Mouse (Mus musculus): Measurements from ENCODE around the gene Hoxa10. TPM values are rescaled to one million over a fixed set of nuclear protein-coding genes. Genes with fewer than 3 reads are reported as not detected.

Gene Hoxa10
- polyA plus RNA-seq (2015; fragmentation: Illumina TruSeq; extraction: RNeasy Lipid Tissue Mini Kit (QIAGEN cat#74804); ENCODE audit: low read depth, low replicate concordance), result not detected

DNA sequence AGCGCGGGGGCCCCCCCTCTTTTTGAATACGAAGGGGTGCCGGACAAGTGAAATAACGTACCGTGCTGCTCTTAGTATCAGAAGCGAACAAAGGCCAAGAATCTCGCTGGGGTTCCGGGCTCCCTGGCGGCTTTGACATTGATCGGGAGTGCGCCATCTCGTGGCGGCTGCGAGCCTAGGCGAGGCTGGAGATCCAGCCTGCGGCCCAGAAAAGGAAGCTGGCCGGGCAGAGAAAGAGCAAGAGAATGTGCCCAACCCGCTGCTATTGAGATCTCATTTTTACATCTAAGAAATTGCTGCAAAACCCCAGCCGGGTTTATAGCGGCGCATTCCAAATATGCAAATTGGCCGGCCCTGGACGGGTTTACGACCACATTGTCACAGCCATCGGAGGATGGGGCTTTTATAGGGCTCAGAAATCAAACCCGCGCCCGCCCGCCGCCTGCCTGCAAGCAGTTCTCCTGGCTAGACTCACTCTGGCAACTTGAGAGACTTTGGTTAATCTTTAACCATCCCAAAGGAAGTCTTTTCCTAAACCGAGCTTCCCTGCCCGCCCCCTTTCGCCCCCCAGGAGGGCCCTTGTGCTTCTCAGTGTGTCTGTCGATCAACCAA, at the start of gene Hoxa10:
TSS of gene Hoxa10 (minus strand) at position 466 of the 612 bp plus-strand sequence.

DNA sequence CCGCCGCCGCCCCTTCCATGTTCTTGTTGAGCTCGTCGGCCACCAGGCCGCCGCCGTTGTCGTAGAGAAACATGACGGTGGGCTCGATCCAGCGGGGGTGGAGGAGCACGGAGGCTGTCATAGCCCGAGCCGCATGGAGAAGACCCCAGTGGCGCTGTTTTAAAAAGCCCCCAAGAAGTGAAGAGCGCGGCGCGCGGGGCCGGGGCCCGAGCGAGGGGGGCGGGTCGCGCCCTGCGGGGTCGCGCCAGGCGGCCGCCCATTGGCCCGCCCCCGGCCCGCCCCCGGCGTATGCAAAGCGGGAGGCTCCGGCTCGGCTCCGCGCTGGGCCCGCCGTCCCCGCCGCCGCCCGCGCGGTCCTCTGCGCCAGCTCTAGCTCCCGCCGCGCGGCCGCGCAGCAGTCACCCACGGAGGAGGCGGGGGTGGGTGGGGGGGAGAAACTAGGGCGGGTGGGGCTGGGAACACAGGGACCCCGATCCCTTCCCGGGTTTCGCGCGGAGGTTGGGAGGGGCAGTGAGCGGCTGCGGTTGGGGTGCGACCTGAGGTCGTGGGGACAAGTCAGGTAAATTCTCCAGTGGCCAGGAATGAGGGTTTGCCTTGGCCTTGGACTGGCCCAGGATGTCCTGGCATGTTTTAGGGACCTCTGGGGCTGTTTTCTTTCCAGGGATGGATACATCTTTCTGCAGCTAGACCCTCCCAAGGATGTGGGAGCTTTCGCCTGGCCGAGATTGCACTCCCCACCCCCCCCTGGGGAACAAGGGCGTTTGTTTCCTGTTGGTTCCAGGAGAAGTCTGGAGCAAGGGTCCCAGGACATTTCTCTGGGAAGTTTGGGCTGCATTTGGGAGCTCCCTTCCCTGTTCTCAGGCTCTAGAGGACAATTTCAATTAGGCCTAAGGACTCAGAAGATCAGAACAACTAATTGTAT, 20.3 kb upstream of the Hoxa10 start, which contains the start of gene Hoxa13:
TSS of gene Hoxa13 (minus strand) at position 227 of the 922 bp plus-strand sequence.

DNA sequence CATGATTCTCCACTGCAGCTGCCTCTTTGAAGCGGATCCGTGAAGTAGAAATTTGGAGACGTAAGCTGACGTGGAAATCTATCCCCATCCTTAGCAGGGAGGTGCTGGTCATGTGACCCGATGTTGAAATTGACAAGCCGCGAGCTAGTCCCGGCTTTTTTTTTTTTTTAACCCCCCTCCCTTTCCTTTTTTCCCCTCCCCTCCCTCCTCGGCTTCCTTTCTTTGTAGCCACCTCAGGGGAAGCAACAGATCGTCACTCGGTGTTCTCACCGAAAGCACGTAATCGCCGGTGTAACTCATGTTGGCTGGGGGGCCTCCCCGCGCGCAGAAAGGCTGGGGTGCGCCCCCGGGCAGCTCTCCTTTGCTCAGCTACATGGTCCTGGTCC, 5.1 kb upstream of the Hoxa10 start, which contains the start of gene Hoxa11:
TSS of gene Hoxa11 (minus strand) at position 54 of the 386 bp plus-strand sequence.

DNA sequence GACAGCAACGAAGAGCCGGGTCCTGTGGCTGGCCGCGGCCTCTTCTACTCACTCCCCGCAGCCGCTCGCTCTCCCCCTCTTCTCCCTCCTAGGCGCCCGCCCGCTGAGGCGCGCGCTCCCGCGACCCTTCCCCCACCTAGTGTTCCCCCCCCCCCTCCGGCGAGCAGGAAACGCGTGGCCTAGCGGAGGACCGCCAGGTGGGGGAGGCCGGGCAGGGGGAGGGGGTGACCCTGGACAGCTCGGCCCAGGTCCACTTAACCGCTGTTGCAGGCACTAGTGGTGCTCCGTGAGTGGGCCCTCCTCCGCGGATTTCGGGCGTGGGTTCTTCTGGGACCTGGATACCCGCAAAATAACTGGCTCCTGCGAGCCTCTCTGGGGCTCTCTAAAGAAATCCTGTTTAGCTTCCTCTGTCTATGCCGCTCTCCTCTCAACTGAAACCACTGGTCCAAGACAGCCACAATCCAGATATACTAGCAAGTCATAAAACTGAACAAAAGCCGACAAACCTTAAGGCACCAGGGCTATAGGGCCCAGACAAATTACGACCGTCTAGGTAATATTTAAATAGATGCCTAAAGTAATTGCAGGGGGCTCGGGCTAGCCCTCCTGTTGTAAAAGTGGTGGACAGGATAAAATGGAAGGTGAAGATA, 10.0 kb downstream of the Hoxa10 start, which contains the start of gene Hoxa9:
TSS of gene Hoxa9 (minus strand) at position 574 of the 650 bp plus-strand sequence.

DNA sequence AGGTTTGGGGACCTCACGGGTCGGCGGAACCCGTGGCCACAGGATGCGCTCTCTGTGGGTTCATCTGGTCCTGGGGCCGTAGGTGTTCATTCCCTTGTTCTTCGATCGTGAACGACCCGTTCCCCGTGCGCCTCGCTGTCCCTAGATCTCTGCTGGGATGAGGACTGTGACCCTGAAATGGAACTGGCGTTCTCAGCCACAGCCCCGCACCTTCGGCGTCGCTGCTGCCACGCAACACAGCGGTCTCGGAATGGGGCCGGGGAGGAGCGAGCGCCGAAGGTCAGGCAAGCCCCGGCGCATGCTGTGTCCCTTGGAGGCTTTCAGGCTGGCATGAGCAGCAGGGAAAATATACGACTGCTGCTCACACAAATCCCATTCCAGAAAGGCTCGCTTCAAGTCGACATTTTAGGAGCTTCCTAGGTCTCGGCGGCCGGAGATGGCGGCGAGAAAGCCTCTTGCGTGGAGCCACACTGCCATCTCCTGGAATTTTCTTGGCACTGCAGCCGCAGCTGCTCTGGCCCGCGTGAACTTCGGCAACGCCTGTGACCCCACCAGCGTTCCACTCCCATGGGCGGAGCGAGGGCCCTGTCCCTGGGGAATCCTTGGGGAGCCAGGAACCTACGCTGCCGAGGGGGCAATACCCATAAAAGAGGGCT, 19.2 kb downstream of the Hoxa10 start, which contains the start of gene Hoxa7:
TSS of gene Hoxa7 (minus strand) at position 518 of the 656 bp plus-strand sequence.

DNA sequence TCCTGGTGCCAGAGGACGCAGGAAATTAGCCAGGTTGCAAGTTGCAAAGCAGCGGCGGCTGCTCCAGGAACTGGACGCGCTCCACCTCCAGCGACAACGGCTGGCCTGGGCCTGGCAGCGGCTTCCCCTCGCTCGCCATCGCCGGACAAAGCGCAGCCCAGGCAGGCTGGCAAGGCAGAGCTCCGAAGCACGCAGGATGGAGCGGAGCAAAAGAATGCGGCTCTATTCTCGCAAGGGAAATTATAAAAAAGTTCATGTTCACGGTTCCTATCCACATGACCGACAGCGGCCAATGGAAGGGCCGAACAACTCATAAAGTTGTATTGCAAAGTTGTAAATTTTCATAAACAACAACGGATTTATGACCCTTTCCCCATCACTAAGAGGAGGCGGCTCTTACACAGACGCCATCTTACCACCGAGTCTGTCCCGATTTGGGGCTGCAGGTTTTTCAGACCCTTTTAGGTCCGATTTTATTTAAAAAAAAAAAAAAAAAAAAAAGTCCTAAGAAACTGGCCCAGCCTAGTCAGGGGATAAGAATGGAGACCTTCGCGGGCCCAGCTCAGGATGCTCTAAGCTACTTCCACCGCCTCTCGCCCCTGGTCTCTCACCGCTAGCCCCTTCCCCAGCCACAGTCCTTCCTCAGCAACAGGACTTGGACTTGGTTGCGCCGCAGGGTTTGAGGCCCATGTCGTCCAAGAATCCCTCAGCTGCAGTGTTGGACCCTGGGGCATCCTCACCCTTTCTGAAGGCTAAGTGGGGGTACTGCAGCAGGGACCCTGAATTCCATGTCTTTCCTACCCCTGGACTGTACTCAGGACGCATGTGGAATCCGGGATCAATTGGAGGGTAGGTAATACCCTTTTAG, 27.3 kb downstream of the Hoxa10 start, which contains the start of the genes Hoxa3 and Gm28308:
TSS of gene Hoxa3 (minus strand) at position 218 of the 868 bp plus-strand sequence.
TSS of gene Gm28308 (minus strand) at position 221 of the 868 bp plus-strand sequence.

DNA sequence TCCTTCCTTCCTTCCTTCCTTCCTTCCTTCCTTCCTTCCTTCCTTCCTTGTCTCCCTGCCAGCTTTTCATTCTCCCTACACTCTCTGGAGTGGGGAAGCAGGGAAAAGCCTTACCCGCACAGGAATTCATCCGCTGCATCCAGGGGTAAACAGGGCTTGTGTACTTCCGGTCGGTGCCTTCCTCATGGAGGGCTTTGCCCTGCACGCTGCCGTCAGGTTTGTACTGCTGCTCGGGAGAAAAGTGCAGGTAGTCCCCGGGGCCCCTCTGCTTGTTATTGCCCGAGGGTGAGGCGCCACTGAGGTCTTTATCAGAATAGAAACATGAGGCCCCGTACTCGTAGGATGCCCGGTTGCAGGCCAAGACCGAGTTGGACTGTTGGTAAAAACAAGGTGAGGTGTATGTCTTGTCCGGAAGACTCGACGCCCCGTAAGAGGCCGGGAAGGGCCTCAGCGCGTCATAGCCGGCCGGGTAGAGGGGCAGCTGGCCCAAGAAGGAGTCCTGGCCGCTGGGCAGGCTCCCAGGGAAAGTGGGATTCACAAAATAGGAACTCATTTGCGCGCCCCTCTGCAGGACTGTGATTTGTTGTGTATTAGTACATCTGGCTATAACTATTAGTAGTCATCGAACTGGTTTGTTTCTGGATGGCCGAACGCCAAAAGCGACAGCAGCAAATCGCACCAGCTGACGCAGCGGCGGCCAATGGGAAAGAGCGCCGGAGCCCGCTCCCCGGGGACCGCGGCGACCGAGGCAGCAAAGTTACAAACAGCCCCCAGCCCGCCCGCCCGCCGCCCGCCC, 32.4 kb downstream of the Hoxa10 start, which contains the start of gene Hoxa6:
TSS of gene Hoxa6 (minus strand) at position 651 of the 796 bp plus-strand sequence.

DNA sequence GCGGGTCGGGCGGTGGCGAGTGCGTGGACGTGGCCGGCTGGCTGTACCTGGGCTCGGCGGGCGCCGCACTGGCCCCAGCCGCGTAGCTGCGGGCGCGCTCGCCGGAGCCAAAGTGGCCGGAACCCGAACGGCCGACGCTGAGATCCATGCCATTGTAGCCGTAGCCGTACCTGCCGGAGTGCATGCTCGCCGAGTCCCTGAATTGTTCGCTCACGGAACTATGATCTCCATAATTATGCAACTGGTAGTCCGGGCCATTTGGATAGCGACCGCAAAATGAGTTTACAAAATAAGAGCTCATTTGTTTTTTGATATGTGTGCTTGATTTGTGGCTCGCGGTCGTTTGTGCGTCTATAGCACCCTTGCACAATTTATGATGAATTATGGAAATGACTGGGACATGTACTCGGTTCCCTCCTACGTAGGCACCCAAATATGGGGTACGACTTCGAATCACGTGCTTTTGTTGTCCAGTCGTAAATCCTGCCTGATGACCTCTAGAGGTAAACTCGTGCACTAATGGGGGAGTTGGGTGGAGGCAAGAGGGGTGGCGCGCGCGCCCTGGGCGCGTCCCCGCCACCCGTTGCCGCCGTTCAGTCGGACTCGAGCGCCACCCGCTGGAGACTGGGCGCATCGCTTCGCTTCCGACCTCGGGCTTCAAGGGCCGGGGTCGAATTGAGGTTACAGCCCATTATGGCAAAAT, 36.5 kb downstream of the Hoxa10 start, which contains the start of gene Hoxa5:
TSS of gene Hoxa5 (minus strand) at position 538 of the 703 bp plus-strand sequence.

DNA sequence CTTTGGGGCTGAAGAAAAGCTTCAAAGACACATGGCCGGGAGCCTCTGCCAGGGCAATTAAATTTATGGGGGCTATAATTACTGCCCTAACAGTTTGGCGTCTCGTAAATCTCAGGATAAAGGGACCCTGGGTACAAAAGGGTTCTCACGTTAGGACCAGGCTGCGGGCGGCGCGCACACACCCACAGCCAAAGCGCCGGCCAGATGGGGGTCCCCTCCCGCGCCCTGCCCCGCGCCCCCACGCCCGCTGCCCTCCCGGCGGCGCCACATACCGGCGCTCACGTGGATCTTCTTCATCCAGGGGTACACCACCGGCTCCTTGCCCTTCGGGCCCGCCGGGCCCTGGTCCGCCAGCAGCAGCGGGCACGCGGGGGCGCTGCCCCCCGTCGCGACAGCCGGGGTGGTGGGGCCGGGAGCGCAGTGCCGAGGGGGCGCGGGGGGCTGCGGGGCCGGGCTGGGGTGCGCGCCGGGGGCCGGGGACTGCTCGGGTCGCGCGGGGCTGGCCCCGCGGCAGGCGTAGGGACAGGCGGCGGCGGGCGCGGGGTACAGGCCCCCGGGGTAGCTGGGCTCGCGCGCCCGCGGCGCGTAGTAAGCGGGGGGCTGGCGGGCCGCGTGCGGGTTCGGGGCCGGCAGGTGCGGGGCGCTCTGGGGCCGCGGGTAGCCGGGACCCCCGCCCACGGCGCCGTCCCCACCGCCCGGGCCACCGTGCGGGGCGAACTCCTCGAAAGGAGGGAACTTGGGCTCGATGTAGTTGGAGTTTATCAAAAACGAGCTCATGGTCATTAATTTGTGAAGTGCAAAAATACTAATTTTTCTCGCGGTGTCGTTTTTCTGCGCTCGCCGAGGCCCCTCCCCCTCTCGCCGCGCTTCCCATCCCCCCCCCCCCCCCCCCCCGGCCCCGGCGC, 49.5 kb downstream of the Hoxa10 start, which contains the start of gene Hoxa4:
TSS of gene Hoxa4 (minus strand) at position 848 of the 905 bp plus-strand sequence.

Other genes starting within 250 kb of the Hoxa10 start
- gene Skap2, start 228.3 kb downstream of the Hoxa10 start, polyA plus RNA-seq (2015; fragmentation: Illumina TruSeq; extraction: RNeasy Lipid Tissue Mini Kit (QIAGEN cat#74804); ENCODE audit: low read depth, low replicate concordance), result 14.4 TPM
- gene Hoxa1, start 82.5 kb downstream of the Hoxa10 start, polyA plus RNA-seq (2015; fragmentation: Illumina TruSeq; extraction: RNeasy Lipid Tissue Mini Kit (QIAGEN cat#74804); ENCODE audit: low read depth, low replicate concordance), result not detected
- not detected for gene Hoxa2, start 76.0 kb downstream of the Hoxa10 start, polyA plus RNA-seq (2015; fragmentation: Illumina TruSeq; extraction: RNeasy Lipid Tissue Mini Kit (QIAGEN cat#74804); ENCODE audit: low read depth, low replicate concordance)
- gene 5730596B20Rik, start 63.4 kb downstream of the Hoxa10 start, polyA plus RNA-seq (2015; fragmentation: Illumina TruSeq; extraction: RNeasy Lipid Tissue Mini Kit (QIAGEN cat#74804); ENCODE audit: low read depth, low replicate concordance), result not detected
- gene Hoxa4, start 49.1 kb downstream of the Hoxa10 start, polyA plus RNA-seq (2015; fragmentation: Illumina TruSeq; extraction: RNeasy Lipid Tissue Mini Kit (QIAGEN cat#74804); ENCODE audit: low read depth, low replicate concordance), result not detected
- gene Hoxa5, start 36.3 kb downstream of the Hoxa10 start, polyA plus RNA-seq (2015; fragmentation: Illumina TruSeq; extraction: RNeasy Lipid Tissue Mini Kit (QIAGEN cat#74804); ENCODE audit: low read depth, low replicate concordance), result not detected
- not detected for gene Hoxa6, start 32.1 kb downstream of the Hoxa10 start, polyA plus RNA-seq (2015; fragmentation: Illumina TruSeq; extraction: RNeasy Lipid Tissue Mini Kit (QIAGEN cat#74804); ENCODE audit: low read depth, low replicate concordance)
- not detected for gene Hoxa3, start 27.5 kb downstream of the Hoxa10 start, polyA plus RNA-seq (2015; fragmentation: Illumina TruSeq; extraction: RNeasy Lipid Tissue Mini Kit (QIAGEN cat#74804); ENCODE audit: low read depth, low replicate concordance)
- not detected for gene Gm28308, start 27.5 kb downstream of the Hoxa10 start, polyA plus RNA-seq (2015; fragmentation: Illumina TruSeq; extraction: RNeasy Lipid Tissue Mini Kit (QIAGEN cat#74804); ENCODE audit: low read depth, low replicate concordance)
- gene Hoxa7, start 19.0 kb downstream of the Hoxa10 start, polyA plus RNA-seq (2015; fragmentation: Illumina TruSeq; extraction: RNeasy Lipid Tissue Mini Kit (QIAGEN cat#74804); ENCODE audit: low read depth, low replicate concordance), result not detected
- gene Hoxa9, start 9.8 kb downstream of the Hoxa10 start, polyA plus RNA-seq (2015; fragmentation: Illumina TruSeq; extraction: RNeasy Lipid Tissue Mini Kit (QIAGEN cat#74804); ENCODE audit: low read depth, low replicate concordance), result not detected
- gene Hoxa11, start 5.0 kb upstream of the Hoxa10 start, polyA plus RNA-seq (2015; fragmentation: Illumina TruSeq; extraction: RNeasy Lipid Tissue Mini Kit (QIAGEN cat#74804); ENCODE audit: low read depth, low replicate concordance), result not detected
- not detected for gene Hoxa13, start 20.0 kb upstream of the Hoxa10 start, polyA plus RNA-seq (2015; fragmentation: Illumina TruSeq; extraction: RNeasy Lipid Tissue Mini Kit (QIAGEN cat#74804); ENCODE audit: low read depth, low replicate concordance)
- not detected for gene Evx1, start 72.6 kb upstream of the Hoxa10 start, polyA plus RNA-seq (2015; fragmentation: Illumina TruSeq; extraction: RNeasy Lipid Tissue Mini Kit (QIAGEN cat#74804); ENCODE audit: low read depth, low replicate concordance)